Mouse (Mus musculus): Measurements from ENCODE around the gene Nexn. TPM values are rescaled to one million over a fixed set of nuclear protein-coding genes. Genes with fewer than 3 reads are reported as not detected.
"Not testable (repeated sequence)": the region's sequence is repeated elsewhere in the genome, so short reads cannot be mapped to it uniquely, and the experiment has no call there.

The Nexn gene
- polyA plus RNA-seq (2015; fragmentation: Nextera tagmentation; extraction: Ambion mirVana): 2.6 and 2.9 TPM in 2 replicates

DNA sequence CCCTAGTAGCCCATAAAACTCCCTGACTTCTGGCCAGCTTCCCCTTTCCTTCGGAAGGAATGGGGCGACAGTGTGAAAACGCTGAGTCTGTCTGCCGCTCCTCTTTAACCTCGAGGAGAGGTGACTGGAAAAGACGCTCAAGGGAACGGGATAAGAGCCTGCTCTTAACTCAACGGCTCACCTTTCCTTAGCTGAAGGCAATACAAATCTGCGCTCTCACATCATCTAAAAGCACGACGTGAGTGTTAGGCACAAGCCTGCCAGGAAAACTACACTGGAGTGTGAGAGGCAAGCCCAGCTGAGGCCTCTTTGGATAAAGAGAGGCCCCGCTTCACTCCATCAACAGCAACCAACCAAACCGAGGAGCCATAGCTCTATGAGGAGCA, at the start of gene Nexn:
TSS of gene Nexn (minus strand) at position 315 of the 386 bp plus-strand sequence.
- Histone ChIP-seq H3K4me2 (peak within 1 kb of the TSS; percentile 98), H3K4me1 (peaks cover 17% of the 10 kb centered on the region), H3K36me3 (ENCODE audit: poor library complexity, severe bottlenecking) (no peaks in the 10 kb centered on the region), H3K9me3 (replicated peaks) (no peaks in the 10 kb centered on the region), H3K27me3 (peaks cover 58% of the 10 kb centered on the region), H3K4me3 (peak within 1 kb of the TSS; percentile 55), H3K9ac (peak within 1 kb of the TSS; percentile 67), H3K27ac (no peak within 1 kb of the TSS)
- WGBS: 2% methylated on average over 13 of the region's 13 CpGs
- ATAC-seq: peak; percentile 26

DNA sequence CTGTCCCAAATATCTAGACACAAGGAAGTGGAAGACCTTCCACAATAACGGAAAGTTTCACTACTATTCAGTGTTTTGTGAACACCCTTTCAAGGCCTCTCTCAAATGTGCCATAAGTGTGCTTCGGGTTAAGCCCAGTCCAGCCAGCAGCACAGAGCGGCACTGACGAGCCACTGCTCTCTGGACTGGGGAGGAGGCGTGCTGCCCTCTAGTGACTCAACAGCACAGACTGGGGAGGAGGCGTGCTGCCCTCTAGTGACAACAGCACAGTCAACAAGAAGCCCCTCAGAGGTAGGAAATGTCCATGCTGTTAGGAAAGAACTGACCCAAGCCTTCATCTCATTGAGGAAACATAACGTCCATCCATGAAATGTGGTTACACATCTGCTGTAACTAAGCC, 49.5 kb upstream of the Nexn start:
- Histone ChIP-seq H3K4me1 (no peaks in the 10 kb centered on the region), H3K27me3 (no peaks in the 10 kb centered on the region), H3K4me2 (no peak overlapping the region), H3K27ac (no peak overlapping the region), H3K9me3 (replicated peaks) (no peaks in the 10 kb centered on the region), H3K36me3 (ENCODE audit: poor library complexity, severe bottlenecking) (peaks cover 28% of the 10 kb centered on the region), H3K9ac (no peak overlapping the region), H3K4me3 (no peak overlapping the region)
- WGBS: 16% methylated on average over 7 of the region's 7 CpGs
- peak; percentile 85 for ATAC-seq

GRCm38 (mm10) chr3:152314666-152315065, 48.5 kb upstream of the Nexn start:
- H3K27me3 ChIP-seq; H3K4me3 ChIP-seq; ATAC-seq; H3K27ac ChIP-seq; H3K9me3 ChIP-seq (replicated peaks); H3K4me1 ChIP-seq; H3K4me2 ChIP-seq; H3K9ac ChIP-seq: not testable (repeated sequence)
- 74% methylated on average over 14 of the region's 14 CpGs for WGBS
- H3K36me3 ChIP-seq (ENCODE audit: poor library complexity, severe bottlenecking): peaks cover 31% of the 10 kb centered on the region

- ATAC-seq: no peak
- Histone ChIP-seq H3K27me3 (no peaks in the 10 kb centered on the region), H3K4me3 (no peak overlapping the region), H3K9ac (no peak overlapping the region), H3K9me3 (replicated peaks) (no peaks in the 10 kb centered on the region), H3K36me3 (ENCODE audit: poor library complexity, severe bottlenecking) (peaks cover 52% of the 10 kb centered on the region), H3K4me2 (no peak overlapping the region), H3K27ac (no peak overlapping the region), H3K4me1 (no peaks in the 10 kb centered on the region)
- 92% methylated on average over 9 of the region's 9 CpGs for WGBS
Observed at GRCm38 (mm10) chr3:152309250-152309645, 43.1 kb upstream of the Nexn start.

GRCm38 (mm10) chr3:152308485-152309249, 42.5 kb upstream of the Nexn start:
- Histone ChIP-seq H3K9me3 (replicated peaks) (no peaks in the 10 kb centered on the region), H3K27ac (no peak overlapping the region), H3K9ac (no peak overlapping the region), H3K4me3 (no peak overlapping the region), H3K4me1 (no peaks in the 10 kb centered on the region), H3K27me3 (no peaks in the 10 kb centered on the region), H3K4me2 (no peak overlapping the region), H3K36me3 (ENCODE audit: poor library complexity, severe bottlenecking) (peaks cover 52% of the 10 kb centered on the region)
- ATAC-seq: no peak
- 73% methylated on average over 10 of the region's 10 CpGs for WGBS

DNA sequence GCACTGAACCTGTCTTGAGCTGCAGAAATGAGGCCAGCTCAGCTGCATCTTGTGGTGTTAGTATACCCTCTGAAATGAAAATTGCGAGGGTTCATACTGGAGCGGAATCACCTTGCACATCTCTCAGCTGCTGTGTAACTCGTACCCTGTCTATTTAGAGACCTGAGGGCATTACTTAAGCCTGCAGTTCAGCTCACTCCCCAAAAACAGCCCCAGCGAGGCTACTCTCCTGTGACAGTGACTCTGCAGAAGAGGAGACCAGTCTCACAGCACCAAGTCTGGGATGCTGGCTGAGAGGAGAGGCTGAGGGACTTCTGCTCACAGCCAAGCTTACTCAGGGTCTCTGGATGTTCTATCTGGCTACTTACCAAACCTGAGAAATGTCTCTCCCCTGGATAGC, 39.8 kb upstream of the Nexn start:
- no peak overlapping the region for H3K9ac ChIP-seq
- ATAC-seq: no peak
- H3K4me2 ChIP-seq: no peak overlapping the region
- H3K27me3 ChIP-seq: no peaks in the 10 kb centered on the region
- no peaks in the 10 kb centered on the region for H3K4me1 ChIP-seq
- no peak overlapping the region for H3K27ac ChIP-seq
- peaks cover 48% of the 10 kb centered on the region for H3K36me3 ChIP-seq (ENCODE audit: poor library complexity, severe bottlenecking)
- H3K9me3 ChIP-seq (replicated peaks): no peaks in the 10 kb centered on the region
- WGBS: 91% methylated on average over 4 of the region's 4 CpGs
- no peak overlapping the region for H3K4me3 ChIP-seq

- Histone ChIP-seq H3K9ac (no peak overlapping the region), H3K4me1 (no peaks in the 10 kb centered on the region), H3K27me3 (no peaks in the 10 kb centered on the region), H3K36me3 (ENCODE audit: poor library complexity, severe bottlenecking) (peaks cover 51% of the 10 kb centered on the region), H3K4me2 (no peak overlapping the region), H3K4me3 (no peak overlapping the region), H3K27ac (no peak overlapping the region), H3K9me3 (replicated peaks) (no peaks in the 10 kb centered on the region)
- ATAC-seq: no peak
- WGBS: 93% methylated on average over 8 of the region's 8 CpGs
Observed at GRCm38 (mm10) chr3:152305080-152305479, 38.9 kb upstream of the Nexn start.

- H3K27ac ChIP-seq: no peak overlapping the region
- no peaks in the 10 kb centered on the region for H3K9me3 ChIP-seq (replicated peaks)
- ATAC-seq: no peak
- no peak overlapping the region for H3K4me3 ChIP-seq
- H3K4me1 ChIP-seq: no peaks in the 10 kb centered on the region
- H3K36me3 ChIP-seq (ENCODE audit: poor library complexity, severe bottlenecking): peaks cover 56% of the 10 kb centered on the region
- H3K9ac ChIP-seq: no peak overlapping the region
- no peak overlapping the region for H3K4me2 ChIP-seq
- no peaks in the 10 kb centered on the region for H3K27me3 ChIP-seq
- 77% methylated on average over 6 of the region's 6 CpGs for WGBS
Observed at GRCm38 (mm10) chr3:152304093-152304815, 38.1 kb upstream of the Nexn start.

DNA sequence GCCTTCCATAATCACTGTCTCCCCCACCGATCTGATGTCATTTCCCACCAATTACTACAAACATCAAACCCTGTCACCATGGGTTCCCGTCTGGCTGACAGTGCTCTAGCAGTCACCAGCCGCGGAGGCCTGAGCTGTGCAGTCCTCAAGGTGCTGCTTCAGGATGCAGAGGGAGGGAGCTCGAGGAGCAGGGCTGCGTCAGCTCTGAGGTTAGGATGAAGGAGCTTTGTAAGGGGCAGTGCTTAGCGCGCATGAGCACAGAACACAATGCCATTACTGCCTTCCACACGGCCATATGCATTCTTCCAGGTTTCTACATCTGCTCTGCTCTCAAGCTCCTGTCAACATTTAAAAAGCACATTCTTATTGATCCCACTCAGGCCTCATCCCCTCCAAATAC, 36.8 kb upstream of the Nexn start:
- ATAC-seq: no peak
- no peaks in the 10 kb centered on the region for H3K4me1 ChIP-seq
- H3K27ac ChIP-seq: no peak overlapping the region
- H3K9me3 ChIP-seq (replicated peaks): no peaks in the 10 kb centered on the region
- H3K4me2 ChIP-seq: no peak overlapping the region
- H3K27me3 ChIP-seq: no peaks in the 10 kb centered on the region
- WGBS: 71% methylated on average over 9 of the region's 9 CpGs
- peaks cover 56% of the 10 kb centered on the region for H3K36me3 ChIP-seq (ENCODE audit: poor library complexity, severe bottlenecking)
- H3K9ac ChIP-seq: no peak overlapping the region
- no peak overlapping the region for H3K4me3 ChIP-seq

GRCm38 (mm10) chr3:152300376-152301337, 34.5 kb upstream of the Nexn start:
- WGBS: 90% methylated on average over 14 of the region's 14 CpGs
- no peak overlapping the region for H3K4me3 ChIP-seq
- H3K36me3 ChIP-seq (ENCODE audit: poor library complexity, severe bottlenecking): peaks cover 59% of the 10 kb centered on the region

GRCm38 (mm10) chr3:152295896-152296295, 29.7 kb upstream of the Nexn start:
- 92% methylated on average over 5 of the region's 5 CpGs for WGBS
- H3K4me3 ChIP-seq: no peak overlapping the region
- no peak overlapping the region for H3K27ac ChIP-seq
- no peak for ATAC-seq
- no peak overlapping the region for H3K4me2 ChIP-seq
- no peak overlapping the region for H3K9ac ChIP-seq
- H3K9me3 ChIP-seq (replicated peaks): no peaks in the 10 kb centered on the region
- no peaks in the 10 kb centered on the region for H3K4me1 ChIP-seq
- no peaks in the 10 kb centered on the region for H3K27me3 ChIP-seq
- H3K36me3 ChIP-seq (ENCODE audit: poor library complexity, severe bottlenecking): peaks cover 68% of the 10 kb centered on the region

More at GRCm38 (mm10) chr3:152300376-152301337, 34.5 kb upstream of the Nexn start:
- no peak overlapping the region for H3K9ac ChIP-seq
- no peaks in the 10 kb centered on the region for H3K9me3 ChIP-seq (replicated peaks)
- H3K27ac ChIP-seq: no peak overlapping the region
- H3K27me3 ChIP-seq: no peaks in the 10 kb centered on the region
- ATAC-seq: no peak
- H3K4me1 ChIP-seq: no peaks in the 10 kb centered on the region
- H3K4me2 ChIP-seq: no peak overlapping the region

- Histone ChIP-seq H3K4me2 (no peak overlapping the region), H3K9ac (no peak overlapping the region), H3K27ac (no peak overlapping the region), H3K4me3 (no peak overlapping the region), H3K9me3 (replicated peaks) (no peaks in the 10 kb centered on the region), H3K36me3 (ENCODE audit: poor library complexity, severe bottlenecking) (peaks cover 65% of the 10 kb centered on the region), H3K4me1 (no peaks in the 10 kb centered on the region), H3K27me3 (no peaks in the 10 kb centered on the region)
- 80% methylated on average over 3 of the region's 3 CpGs for WGBS
- ATAC-seq: no peak
Observed at GRCm38 (mm10) chr3:152294400-152294799, 28.2 kb upstream of the Nexn start.

Data from forebrain, embryonic 13.5 days (tissue).